Mouse (Mus musculus) hindbrain, postnatal 0 days (tissue): ENCODE results near the gene Ctsa. TPM values are rescaled to one million over a fixed set of nuclear protein-coding genes. Genes with fewer than 3 reads are reported as not detected.
A peak's percentile ranks its signal among the peaks of the same experiment; 100 is the strongest.
"Not testable (repeated sequence)": the region's sequence is repeated elsewhere in the genome, so short reads cannot be mapped to it uniquely, and the experiment has no call there.

Experiments used
- ATAC-seq: fragments of 200-750 bp; cut with Nextera tagmentation; 2 replicates; pipeline ENCODE4 v1.8.0; 2017; ENCODE audit warnings: mild to moderate bottlenecking, moderate TSS enrichment, moderate library complexity
- DNase-seq: peaks from one replicate; pipeline ENCODE4 v3.0.0-alpha.2; 2015; ENCODE audit warnings: low spot score
- H3K27ac ChIP-seq: fragments of 300-500 bp; sonication (generic); 2 replicates; pipeline ENCODE4 v1.5.1; 2014; ENCODE audit warnings: mild to moderate bottlenecking
- H3K27me3 ChIP-seq: fragments of 300-500 bp; sonication (generic); 2 replicates; pipeline ENCODE4 v1.6.1; 2014; ENCODE audit warnings: low read length, mixed read lengths; ENCODE audit not compliant: insufficient read depth
- H3K36me3 ChIP-seq: fragments of 300-500 bp; sonication (generic); 2 replicates; pipeline ENCODE4 v1.6.1; 2014; ENCODE audit warnings: low read length, mixed read lengths; ENCODE audit not compliant: insufficient read depth
- H3K4me1 ChIP-seq: fragments of 300-500 bp; sonication (generic); 2 replicates; pipeline ENCODE4 v1.6.1; 2014; ENCODE audit warnings: antibody characterized with exemption, low read length, mixed read lengths; ENCODE audit not compliant: insufficient read depth
- H3K4me2 ChIP-seq: fragments of 300-500 bp; sonication (generic); 2 replicates; pipeline ENCODE4 v1.6.1; 2014; ENCODE audit warnings: low read depth, mild to moderate bottlenecking, low read length, moderate library complexity, mixed read lengths
- H3K4me3 ChIP-seq: fragments of 300-500 bp; sonication (generic); 2 replicates; pipeline ENCODE4 v1.5.1; 2014; ENCODE audit warnings: low read length
- H3K9ac ChIP-seq: fragments of 300-500 bp; sonication (generic); replicated peaks from 2 replicates; pipeline ENCODE4 v1.6.1; 2014; ENCODE audit warnings: mild to moderate bottlenecking, low read length, moderate library complexity, mixed read lengths
- H3K9me3 ChIP-seq: fragments of 300-500 bp; sonication (generic); 2 replicates; pipeline ENCODE4 v1.6.1; 2016; ENCODE audit warnings: low read length, mixed read lengths
- CTCF ChIP-seq: IDR thresholded peaks from 2 replicates; pipeline ENCODE4 v1.5.1; 2016; ENCODE audit warnings: antibody characterized with exemption, control low read depth, low read depth
- WGBS: fragments of 180-500 bp; shearing (Covaris S2); extraction: QIAGEN DNeasy Blood & Tissue Kit; methylation state at CpG from one replicate; pipeline ENCODE4 v1.1.7; 2014; 5-methylcytosine and 5-hydroxymethylcytosine counted together
- polyA plus RNA-seq: library from polyadenylated mRNA; unstranded; fragments of >200 nt; fragmentation: Nextera tagmentation; extraction: Ambion mirVana; gene quantifications from 2 replicates; pipeline ENCODE4 v1.2.1, GENCODE M21; 2015
- total RNA-seq: library from RNA; depleted of rRNA; stranded (reverse); fragments of >200 nt; gene quantifications from 2 replicates; pipeline ENCODE4 v1.2.3, GENCODE M21; 2014

Ctsa gene
- total and polyA plus RNA-seq, 2 experiments from 2014 or later = 112 to 135 TPM

DNA sequence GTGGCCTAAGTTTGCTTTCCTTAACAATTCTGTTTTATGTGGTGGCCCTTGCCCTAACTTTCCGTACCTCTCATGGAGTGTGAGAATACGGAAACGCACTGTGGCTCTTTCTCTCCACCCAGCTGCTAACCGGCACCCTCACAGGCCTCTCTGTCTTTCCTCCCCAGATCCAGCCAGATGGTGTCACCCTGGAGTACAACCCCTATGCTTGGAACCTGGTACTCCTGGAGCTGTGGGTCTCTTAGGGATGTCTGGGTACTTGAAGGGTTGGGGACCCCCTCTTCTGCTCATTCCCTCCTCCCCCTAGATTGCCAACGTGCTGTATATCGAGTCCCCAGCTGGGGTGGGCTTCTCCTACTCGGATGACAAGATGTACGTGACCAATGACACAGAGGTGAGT is 1.9 kb downstream of the Ctsa start:
- H3K27me3 ChIP-seq = no peaks in the 10 kb centered on the region
- H3K4me2 ChIP-seq = peak overlapping the region; percentile 86
- no peaks in the 10 kb centered on the region for H3K9me3 ChIP-seq
- DNase-seq (no peak), ATAC-seq (no peak)
- TF ChIP-seq CTCF = peak; percentile 25
- peaks cover 14% of the 10 kb centered on the region; the same call in 1 of the 2 replicates for H3K4me1 ChIP-seq
- peak overlapping the region; percentile 56 for H3K4me3 ChIP-seq
- H3K27ac ChIP-seq = 0 out of 2 replicates have a peak overlapping the region, but pooled peaks have one; percentile 79
- 39% methylated on average over 8 of the region's 8 CpGs for WGBS
- H3K36me3 ChIP-seq = peaks cover 21% of the 10 kb centered on the region
- H3K9ac ChIP-seq = peak overlapping the region; percentile 56

DNA sequence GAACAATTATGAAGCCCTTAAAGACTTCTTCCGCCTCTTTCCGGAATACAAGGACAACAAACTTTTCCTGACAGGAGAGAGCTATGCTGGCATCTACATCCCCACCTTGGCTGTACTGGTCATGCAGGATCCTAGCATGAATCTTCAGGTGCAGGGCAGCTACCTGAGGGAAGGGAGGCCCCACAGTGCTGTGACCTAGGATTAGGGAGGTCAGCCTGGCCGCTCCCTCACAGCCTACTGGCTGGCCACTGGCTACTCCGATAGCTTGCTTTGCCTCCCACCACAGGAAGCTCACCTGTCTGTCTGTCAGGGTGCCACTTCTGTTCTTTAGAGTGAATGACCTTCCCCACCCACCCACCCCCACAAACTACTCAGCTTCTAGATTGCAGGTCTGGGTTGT is 2.5 kb downstream of the Ctsa start:
- DNase-seq (no peak), ATAC-seq (no peak)
- no peak overlapping the region for H3K27ac ChIP-seq
- no peak overlapping the region for H3K9ac ChIP-seq
- H3K9me3 ChIP-seq = no peaks in the 10 kb centered on the region
- H3K4me3 ChIP-seq = no peak overlapping the region
- H3K27me3 ChIP-seq = no peaks in the 10 kb centered on the region
- WGBS = 96% methylated on average over 4 of the region's 4 CpGs
- TF ChIP-seq CTCF = no peak
- peaks cover 21% of the 10 kb centered on the region for H3K36me3 ChIP-seq
- H3K4me1 ChIP-seq = peaks cover 14% of the 10 kb centered on the region; the same call in 1 of the 2 replicates
- H3K4me2 ChIP-seq = 0 out of 2 replicates have a peak overlapping the region, but pooled peaks have one; percentile 86

DNA sequence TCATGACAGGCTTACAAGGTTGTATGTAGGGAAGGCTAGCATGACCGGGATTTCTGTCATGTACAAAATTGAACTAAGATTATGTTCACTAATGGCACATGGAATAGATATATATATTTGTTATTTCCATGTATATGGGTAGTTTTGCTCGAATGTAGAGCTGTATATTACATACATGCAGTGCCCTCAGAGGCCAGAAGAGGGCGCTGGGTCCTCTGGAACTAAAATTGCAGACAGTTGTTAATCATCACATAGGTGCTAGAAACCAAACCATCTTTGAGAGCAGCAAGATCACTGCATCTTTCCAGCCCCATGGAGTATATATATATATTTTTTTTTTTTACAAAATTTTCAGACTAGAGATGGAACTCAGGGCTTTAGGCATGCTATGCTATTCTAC is 13.1 kb downstream of the Ctsa start:
- peak; percentile 27 for DNase-seq
- H3K27ac ChIP-seq = no peak overlapping the region
- peak; percentile 58 for TF ChIP-seq CTCF
- H3K4me1 ChIP-seq = no peaks in the 10 kb centered on the region
- WGBS = 53% methylated on average over 3 of the region's 3 CpGs
- no peaks in the 10 kb centered on the region for H3K27me3 ChIP-seq
- no peaks in the 10 kb centered on the region for H3K36me3 ChIP-seq
- no peaks in the 10 kb centered on the region for H3K9me3 ChIP-seq
- ATAC-seq = no peak
- no peak overlapping the region for H3K4me2 ChIP-seq
- H3K9ac ChIP-seq = no peak overlapping the region
- H3K4me3 ChIP-seq = no peak overlapping the region

DNA sequence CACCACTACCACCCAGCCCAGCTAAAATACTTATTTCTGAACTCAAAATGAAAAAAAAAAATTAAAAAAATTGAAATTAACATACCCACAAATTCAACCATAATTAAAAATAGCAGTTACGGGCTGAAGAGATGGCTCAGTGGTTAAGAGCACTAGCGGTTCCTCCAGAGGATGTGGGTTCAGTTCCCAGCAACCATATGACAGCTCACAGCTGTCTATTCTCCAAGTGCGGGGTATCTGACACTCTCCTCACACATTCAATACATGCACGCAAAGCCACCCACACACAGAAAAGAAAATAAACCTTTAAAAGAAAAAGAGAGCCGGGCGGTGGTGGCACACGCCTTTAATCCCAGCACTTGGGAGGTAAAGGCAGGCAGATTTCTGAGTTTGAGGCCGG is 17.4 kb downstream of the Ctsa start:
- Histone ChIP-seq H3K27me3 (0 out of 2 replicates have a peak, but pooled peaks cover 5% of the 10 kb centered on the region), H3K4me2 (no peak overlapping the region), H3K27ac (no peak overlapping the region), H3K9ac (no peak overlapping the region), H3K4me1 (no peaks in the 10 kb centered on the region), H3K36me3 (no peaks in the 10 kb centered on the region), H3K9me3 (no peaks in the 10 kb centered on the region), H3K4me3 (no peak overlapping the region)
- TF ChIP-seq CTCF = no peak
- 93% methylated on average over 8 of the region's 8 CpGs for WGBS
- ATAC-seq (no peak), DNase-seq (no peak)

DNA sequence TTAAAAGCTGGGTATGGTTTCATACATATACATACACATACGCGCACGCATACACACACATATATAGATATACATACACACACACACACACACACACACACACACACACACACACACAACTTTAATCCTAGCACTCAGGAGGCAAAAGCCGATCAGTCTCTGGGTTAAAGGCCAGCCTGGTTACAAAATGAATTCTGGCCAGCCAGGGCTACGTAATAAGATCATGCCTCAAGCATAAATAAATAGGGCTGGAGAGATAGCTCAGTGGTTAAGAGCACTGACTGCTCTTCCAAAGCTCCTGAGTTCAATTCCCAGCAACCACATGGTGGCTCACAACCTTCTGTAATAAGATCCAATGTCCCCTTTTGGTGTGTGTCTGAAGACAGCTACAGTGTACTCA is 22.9 kb downstream of the Ctsa start:
- Histone ChIP-seq H3K27me3 (0 out of 2 replicates have a peak, but pooled peaks cover 13% of the 10 kb centered on the region), H3K4me1 (peaks cover 15% of the 10 kb centered on the region; the same call in 1 of the 2 replicates), H3K4me2 (peak overlapping the region; percentile 97; the same call in 1 of the 2 replicates)
- H3K4me3 ChIP-seq, H3K27ac ChIP-seq, H3K36me3 ChIP-seq, DNase-seq, H3K9ac ChIP-seq, ATAC-seq, H3K9me3 ChIP-seq: not testable (repeated sequence)
- WGBS = 81% methylated on average over 5 of the region's 5 CpGs

DNA sequence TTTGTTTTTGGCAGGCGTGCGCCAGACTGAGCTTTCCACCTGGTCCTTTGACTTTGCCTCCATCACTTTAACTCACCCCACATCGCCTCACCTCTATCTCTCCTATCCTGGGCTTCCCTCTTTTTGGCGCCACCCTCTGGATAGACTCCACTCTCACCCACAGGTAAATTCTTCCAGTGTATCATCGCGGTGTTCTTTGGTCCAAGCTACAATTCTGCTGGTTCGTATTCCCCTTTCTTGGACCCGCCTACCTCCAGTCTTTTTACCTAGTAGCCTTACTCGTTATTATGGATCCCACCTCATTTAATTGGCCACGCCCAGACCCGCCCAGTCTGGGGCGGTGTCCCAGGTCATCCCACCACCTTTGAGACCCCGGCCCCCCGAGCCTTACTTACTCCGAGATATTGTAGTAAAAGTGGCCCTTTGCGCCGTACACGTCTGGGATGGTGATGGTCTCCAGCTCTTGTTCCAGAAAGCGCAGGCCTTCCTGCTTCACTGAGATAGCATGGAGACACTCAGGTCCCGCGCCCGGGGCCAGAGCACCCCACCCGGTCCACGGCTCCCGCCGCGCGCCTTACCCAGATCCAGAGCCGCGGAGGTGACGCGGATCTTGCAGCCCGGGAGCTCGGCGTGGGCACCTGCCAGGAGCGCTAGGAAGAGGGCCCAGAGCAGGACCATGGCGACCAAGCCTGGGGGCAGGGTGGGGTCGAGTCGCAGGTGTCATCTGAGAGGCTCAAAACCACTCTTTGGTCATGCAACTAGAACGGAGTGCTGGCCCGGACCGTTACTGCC is 23.8 kb downstream of the Ctsa start:
- peak overlapping the region; percentile 97 for H3K4me2 ChIP-seq
- peak overlapping the region; percentile 50 for H3K4me3 ChIP-seq
- no peaks in the 10 kb centered on the region for H3K9me3 ChIP-seq
- H3K27me3 ChIP-seq = 0 out of 2 replicates have a peak, but pooled peaks cover 13% of the 10 kb centered on the region
- H3K27ac ChIP-seq = peak overlapping the region; percentile 58; the same call in 1 of the 2 replicates
- H3K9ac ChIP-seq = peak overlapping the region; percentile 53; the same call in 1 of the 2 replicates
- H3K4me1 ChIP-seq = peaks cover 18% of the 10 kb centered on the region; the same call in 1 of the 2 replicates
- DNase-seq = peak; percentile 34
- WGBS = under 1% methylated on average over 42 of the region's 42 CpGs
- peak; percentile 31 for ATAC-seq
- peak; percentile 39; the same call in 1 of the 2 replicates for TF ChIP-seq CTCF
- no peaks in the 10 kb centered on the region for H3K36me3 ChIP-seq
